Mouse (Mus musculus): ENCODE data around the gene Wdr59. TPM values are rescaled to one million over a fixed set of nuclear protein-coding genes. Genes with fewer than 3 reads are reported as not detected.

Wdr59 gene
- polyA plus RNA-seq, 2 experiments from 2014 or later: 4.3 to 6.5 TPM

GRCm38 (mm10) chr8:111491191-111491590, 30.7 kb downstream of the Wdr59 start:
- no peak for ATAC-seq

DNA sequence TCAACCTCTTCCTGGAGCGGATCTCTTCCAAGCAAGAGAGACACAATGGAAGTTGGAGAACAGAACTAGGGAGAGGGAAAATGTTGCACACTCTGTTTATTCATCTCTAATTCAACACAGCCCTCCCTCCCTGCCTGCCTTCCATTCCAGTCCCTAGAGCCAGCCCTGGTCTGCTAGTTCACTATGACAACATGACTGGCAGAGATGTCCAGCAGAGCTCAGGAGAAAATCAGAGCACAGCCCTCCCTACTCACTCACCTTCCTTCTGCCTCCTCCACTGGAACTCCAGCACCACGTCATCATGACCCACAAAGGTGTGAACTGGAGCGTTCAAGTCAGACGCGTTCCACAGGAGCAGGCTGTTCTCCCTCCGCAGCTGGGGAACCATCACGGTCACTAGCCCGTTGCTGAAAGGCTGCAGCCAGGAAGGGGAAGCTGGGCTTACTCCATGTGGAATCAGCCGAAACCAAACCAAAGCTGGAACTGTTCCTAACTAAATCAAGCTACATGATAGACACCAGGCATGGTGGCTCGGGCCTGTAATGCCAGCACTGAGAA, 31.8 kb downstream of the Wdr59 start:
- no peak for ATAC-seq

- ATAC-seq: no peak
Observed at GRCm38 (mm10) chr8:111480691-111481090, 41.2 kb downstream of the Wdr59 start.

DNA sequence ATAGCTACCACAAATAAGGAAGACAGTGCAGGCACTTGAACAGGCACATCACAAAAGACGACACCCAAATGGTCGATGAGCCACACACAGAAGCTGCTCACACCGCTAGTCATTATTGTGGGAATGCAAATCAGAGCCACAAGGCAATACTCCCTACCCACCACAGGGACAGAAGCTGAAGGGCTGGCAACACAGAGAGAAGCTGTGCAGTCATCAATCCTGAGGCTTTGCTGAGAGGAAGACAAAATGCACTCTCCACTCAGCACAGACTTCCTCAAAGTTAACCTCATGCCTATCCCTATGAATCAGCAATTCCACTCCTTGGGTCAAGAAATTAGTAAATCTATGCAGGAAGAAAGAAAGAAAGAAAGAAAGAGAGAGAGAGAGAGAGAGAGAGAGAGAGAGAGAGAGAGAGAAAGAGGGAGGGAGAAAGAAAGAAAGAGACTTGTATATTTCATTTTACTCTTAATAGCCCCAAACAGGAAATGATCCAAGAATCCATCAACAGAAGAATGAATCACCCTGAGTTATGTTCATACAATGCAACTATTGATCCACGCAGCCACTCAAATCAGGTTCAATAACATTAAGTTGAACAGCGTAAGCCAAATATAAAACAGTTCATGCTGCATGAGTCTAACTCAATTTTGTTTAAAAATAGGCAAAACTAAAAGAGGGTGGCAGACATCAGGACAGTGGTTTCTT, 44.0 kb downstream of the Wdr59 start:
- no peak for ATAC-seq

DNA sequence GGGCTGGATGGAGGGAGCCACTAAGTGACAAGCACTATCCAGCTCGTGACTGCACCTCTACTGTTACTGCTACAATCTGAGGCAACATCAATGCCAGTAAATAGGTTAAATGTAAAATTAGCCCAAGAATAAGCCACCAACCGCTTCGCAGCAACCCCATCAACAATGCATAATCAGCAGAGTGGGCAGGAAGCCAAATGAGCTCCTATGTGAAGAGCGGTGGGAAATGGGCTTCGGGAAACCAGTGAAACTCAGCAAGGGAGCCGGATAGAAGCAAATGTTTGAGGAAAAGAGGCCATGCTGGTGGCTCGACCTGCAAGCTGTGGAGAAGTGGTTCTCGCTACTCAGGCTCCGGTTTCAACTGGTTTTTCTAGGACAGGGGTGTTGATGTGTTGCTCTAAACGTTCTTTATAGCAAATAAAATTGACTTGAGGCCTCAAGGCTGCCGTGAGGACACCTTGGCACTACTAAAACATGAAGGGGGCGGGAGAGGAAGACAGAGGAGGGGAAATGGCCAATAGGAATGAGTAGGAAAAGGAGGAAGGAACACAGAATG, 50.3 kb downstream of the Wdr59 start:
- ATAC-seq: no peak

GRCm38 (mm10) chr8:111469013-111469412, 52.9 kb downstream of the Wdr59 start:
- ATAC-seq: no peak

DNA sequence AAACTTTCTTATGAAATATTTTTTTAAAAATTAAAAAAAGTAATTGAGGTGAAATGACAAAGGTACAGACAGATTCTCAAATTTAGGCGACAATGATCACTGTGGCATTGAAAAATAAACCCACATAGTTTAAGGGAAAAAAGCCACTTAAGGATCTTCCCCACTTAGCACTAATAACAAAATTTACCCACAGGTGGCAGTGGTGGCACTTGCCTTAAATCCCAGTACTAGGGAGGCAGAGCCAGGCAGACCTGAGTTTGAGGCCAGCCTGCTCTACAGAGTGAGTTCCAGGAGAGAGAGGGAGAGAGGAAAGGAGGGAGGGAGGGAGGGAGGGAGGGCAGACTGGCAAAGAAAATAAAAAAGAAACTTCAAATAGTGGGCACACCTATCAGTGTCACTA, 56.6 kb downstream of the Wdr59 start:
- no peak for ATAC-seq

DNA sequence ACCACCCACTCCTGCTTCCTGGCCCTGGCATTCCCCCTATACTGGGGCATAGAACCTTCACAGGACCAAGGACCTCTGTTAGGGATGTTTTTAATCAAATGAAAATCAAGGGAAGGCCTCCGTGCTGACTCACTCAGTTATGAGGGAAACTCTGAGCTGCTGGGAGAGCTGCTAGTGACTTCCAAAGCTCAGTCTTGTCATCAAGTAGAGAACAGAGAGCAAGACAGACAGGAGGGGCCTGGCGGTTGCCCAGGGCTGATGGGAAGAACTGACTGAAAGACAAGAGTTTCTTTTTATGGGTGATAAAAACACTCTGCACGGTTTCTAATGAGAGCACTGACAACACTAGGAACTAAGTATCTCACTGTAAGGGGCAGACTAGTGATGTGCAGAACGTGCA, 57.4 kb downstream of the Wdr59 start:
- ATAC-seq: no peak

DNA sequence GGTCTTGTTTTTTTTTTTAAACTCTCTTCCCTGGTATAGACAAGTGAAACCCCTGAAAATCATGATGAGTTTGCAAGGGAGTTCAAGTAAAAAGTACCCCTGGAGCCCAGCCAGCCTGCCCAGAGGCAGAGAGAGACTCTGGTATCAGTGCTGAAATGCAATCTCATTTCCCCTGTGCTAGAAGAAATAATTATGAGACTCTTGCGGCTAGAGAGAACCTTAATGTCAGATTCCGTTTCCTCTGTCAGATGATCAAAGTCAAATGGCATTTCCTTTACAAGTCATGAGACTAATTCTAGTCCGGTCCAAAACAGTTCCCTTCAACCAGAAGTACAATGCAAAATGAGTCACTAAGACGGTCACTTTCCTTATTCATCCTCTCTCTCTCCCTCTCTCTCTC, 72.2 kb downstream of the Wdr59 start:
- ATAC-seq: peak; percentile 93

GRCm38 (mm10) chr8:111445960-111446660, 75.8 kb downstream of the Wdr59 start:
- no peak for ATAC-seq

DNA sequence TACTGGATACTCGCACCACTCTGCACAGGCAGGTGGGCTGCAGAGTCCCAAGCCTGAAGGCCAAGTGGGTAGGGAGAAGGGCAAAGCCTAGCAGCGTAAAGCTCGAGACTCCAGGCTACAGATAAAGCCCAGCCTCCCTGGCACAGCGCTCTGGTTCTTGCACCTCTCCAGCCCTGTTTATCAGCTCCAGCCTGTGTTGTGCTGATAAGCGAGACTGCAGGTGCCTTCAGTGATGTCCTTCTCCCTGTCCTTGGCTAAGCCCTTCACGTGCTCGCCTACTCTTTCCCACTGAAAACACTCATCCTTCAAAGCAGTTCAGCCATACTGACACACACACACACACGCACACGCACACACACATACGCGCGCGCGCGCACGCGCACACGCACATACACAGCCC, 76.3 kb downstream of the Wdr59 start:
- no peak for ATAC-seq

DNA sequence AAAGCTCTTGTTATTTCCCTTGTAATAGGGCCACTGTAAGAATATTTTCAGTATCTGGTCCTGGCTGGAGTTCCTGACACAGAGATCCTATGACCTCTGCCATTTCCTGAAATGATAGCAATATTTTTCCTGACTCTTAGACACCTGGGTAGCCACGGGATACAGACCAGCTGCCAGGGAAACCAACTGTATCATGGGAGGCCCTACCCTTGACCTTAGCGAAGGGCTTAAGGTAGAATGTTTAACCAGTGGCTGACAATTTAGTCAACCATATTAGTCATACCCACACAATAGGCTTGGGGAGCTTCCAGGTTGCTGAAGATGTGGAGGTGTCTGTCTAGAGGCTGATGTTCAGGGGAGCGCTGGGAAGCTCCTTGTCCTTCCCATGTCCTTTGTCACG, 77.6 kb downstream of the Wdr59 start:
- no peak for ATAC-seq

- ATAC-seq: peak; percentile 73
Observed at GRCm38 (mm10) chr8:111439189-111439588, 82.7 kb downstream of the Wdr59 start.

DNA sequence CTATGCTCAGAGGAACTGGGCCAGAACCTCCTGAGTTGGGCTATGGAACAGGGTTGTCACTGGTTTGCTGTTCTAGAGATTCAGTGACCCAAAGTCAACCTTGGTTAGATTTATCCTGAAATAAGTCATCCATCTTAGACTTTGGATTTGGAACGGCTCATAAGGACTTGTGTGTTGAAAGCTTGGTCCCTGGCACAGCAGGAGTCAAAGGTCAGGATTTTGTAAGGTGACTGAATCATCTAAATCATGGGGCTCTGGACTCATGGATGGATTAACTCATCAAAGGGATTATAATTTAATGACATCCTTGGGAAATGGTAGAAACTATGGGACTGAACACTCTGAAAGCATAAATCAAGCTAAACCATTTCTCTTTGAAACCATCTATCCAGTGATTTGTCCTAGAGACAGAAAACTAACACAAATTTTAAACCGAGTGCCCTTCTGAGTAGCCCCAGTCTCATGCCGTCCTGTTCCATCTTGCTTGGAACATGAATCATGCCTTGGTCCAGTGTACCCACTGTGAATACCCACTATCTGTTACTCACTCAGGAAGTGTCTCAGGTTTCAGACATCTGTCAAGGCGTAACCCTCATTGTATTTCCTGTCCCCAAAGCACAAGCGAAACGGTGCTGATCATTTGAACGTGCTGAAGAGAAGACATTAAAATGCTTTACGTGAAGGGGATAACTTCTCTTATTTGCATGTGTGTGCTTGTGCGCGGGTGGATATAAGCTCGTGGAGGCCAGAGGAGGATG, 86.6 kb downstream of the Wdr59 start:
- peak; percentile 89 for ATAC-seq

DNA sequence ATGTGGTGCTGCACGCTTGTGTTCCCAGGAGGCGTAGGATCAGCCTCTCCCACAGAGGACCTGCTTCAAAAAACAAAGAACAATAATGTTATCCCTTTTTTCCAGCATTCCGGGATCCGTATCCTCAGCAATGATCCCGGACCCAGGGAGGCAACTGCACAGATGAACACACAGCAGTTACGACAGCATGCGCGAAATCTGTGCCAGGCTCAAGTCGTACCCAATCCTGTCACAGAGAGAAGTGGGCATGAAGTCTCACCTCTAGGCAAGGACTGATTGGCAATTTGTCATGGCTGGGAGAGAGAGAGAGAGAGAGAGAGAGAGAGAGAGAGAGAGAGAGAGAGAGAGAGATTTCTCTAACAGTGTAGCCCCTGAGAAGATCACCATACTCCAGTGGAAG, 97.2 kb downstream of the Wdr59 start:
- ATAC-seq: no peak

- no peak for ATAC-seq
Observed at GRCm38 (mm10) chr8:111424181-111424580, 97.7 kb downstream of the Wdr59 start.

GRCm38 (mm10) chr8:111422614-111423013, 99.3 kb downstream of the Wdr59 start:
- no peak for ATAC-seq

- no peak for ATAC-seq
Observed at GRCm38 (mm10) chr8:111419171-111419570, 102.7 kb downstream of the Wdr59 start.

- peak; percentile 80 for ATAC-seq
Observed at GRCm38 (mm10) chr8:111418601-111419000, 103.3 kb downstream of the Wdr59 start.

GRCm38 (mm10) chr8:111417222-111417621, 104.7 kb downstream of the Wdr59 start:
- no peak for ATAC-seq

- peak; percentile 51 for ATAC-seq
Observed at GRCm38 (mm10) chr8:111403391-111403790, 118.5 kb downstream of the Wdr59 start.

Data from CD4-positive, CD25-positive, alpha-beta regulatory T cell, adult 4 months (primary cell).